Mouse (Mus musculus) liver, adult (tissue): ENCODE data around the gene Etv6.

Experiments
- GATA4 ChIP-seq: IDR thresholded peaks from 2 replicates; pipeline ENCODE4 v1.6.1; 2014; ENCODE audit warnings: mild to moderate bottlenecking, low read length; ENCODE audit not compliant: insufficient replicate concordance

Gene Etv6

DNA sequence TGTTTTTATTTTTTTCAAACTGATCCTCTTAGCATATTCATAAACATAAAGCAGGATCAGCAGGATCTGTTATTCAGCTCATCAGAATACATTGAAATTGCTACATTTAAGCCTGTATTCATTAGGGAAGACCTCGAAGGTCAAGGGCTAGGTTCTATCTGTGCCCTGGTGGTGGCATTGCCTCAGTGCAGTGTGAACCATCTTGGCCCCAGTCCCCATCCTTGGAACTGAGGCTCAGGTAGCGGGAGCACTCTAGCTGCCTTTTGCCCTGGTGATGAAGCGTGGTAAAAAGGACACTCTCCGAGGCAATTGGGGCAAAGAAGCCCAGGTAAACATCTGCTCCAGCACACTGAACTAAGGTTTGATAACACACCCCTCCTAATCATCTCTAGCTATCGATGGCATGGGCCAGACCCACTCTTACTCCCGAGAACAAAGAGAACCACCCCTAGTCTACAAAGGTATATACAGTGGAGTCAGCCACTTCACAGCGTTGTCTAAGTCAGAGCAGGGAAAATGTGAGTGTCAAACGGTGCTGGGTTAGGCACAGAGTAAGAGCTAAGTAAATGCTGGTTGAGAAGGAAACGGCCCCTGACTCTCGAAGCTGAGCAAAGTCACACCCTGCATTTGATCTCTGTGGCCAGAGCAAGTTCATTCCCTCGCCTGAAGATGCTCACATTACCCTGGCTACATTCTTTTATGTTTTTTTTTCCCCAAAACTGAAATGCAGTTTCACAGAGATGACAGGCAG lies 148.3 kb downstream of the Etv6 start:
- TF ChIP-seq GATA4: no peak

DNA sequence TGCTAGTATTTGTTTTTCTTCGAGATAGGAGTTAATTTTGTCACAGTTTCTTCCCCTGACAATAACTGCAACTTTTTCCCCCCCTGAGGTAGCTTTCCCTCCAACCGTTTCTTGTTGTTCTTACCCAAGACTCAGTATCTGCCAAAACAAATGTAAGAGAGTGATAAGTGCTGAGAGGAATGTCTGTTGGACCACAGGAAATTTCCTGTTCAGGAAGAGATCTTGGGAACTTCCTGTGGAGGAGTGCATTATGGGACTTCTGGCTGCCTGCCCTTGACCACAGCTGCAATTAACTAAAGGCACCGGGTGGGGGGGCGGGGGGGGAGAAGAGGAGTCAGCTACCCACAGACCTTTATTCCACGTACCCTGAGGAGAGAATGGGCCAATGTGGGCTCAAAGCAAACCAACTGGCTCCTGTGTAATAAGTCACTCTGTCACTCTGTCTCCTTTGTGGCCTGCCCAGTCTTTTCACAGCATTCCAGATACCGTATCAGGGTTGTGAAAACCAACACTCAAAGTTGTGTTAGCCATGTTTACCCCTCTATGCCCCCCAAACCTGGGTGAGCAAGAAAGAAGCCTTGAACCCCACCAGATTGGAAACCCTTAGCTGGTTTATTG lies 150.9 kb downstream of the Etv6 start:
- peak; percentile 53; the same call in 1 of the 2 replicates for TF ChIP-seq GATA4

DNA sequence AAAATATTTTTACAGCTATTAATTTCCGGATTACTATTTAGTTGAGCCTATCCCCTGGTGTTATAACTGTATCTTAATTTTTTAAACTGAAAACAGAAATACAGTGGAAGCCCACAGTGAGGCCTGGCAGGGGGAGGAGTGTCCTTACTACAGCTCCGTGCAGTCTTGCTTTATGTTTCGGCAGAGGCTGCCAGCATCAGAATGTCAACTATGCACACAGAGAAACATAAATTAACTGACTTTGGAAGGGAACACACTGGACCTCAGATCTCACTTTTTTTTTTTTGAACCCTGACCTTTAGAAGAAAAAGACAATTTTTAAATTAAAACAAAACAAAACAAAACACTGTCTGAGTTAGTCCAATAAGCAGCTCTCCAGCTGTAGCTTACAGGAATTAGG lies 153.2 kb downstream of the Etv6 start:
- no peak for TF ChIP-seq GATA4

DNA sequence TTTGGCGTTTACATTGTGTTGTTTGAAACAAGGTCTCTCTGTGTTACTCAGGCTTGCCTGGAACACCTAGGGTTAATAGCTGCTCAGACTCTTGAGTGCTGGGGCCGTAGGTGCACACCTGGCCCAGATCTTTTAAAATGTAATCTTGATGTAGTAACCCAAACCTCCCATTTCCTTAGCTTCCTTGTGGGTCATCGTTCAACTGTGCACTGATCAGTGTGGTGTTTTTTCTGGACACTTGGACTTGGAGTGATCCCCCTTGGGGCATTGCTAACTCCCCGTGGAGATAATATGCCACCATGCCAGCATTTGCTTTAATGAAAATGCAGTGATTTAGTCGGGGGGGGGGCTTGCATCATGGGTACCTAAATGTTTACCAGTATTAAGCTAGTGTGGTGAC lies 153.7 kb downstream of the Etv6 start:
- no peak for TF ChIP-seq GATA4

DNA sequence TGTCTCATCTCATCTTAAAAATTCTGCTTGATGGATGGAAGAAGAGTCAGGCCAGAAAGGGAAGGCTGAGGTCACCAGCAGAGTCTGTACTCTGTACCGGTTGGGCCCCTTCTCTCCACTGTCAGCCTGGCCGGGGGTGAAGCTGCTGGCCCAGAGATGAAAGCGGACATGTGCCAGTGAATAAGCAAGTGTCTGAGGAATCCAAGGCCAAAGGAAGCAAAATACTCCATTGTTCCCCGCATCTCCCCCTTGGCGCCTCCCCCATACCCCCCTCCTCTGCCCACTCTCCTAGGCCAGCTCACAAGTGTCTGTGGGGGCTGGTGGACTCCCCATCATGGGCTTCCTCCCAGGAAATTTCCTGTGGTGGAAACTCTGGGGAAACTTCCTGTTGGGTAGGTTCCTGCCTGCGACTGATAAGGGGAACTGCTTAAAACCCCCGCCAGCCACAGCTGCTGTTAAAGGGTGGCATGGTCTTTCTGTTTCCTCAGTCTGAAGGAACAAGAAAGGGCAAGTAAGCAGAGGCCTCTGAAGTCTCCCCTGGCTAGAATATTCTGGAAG lies 154.2 kb downstream of the Etv6 start:
- TF ChIP-seq GATA4: peak; percentile 72; the same call in 1 of the 2 replicates

DNA sequence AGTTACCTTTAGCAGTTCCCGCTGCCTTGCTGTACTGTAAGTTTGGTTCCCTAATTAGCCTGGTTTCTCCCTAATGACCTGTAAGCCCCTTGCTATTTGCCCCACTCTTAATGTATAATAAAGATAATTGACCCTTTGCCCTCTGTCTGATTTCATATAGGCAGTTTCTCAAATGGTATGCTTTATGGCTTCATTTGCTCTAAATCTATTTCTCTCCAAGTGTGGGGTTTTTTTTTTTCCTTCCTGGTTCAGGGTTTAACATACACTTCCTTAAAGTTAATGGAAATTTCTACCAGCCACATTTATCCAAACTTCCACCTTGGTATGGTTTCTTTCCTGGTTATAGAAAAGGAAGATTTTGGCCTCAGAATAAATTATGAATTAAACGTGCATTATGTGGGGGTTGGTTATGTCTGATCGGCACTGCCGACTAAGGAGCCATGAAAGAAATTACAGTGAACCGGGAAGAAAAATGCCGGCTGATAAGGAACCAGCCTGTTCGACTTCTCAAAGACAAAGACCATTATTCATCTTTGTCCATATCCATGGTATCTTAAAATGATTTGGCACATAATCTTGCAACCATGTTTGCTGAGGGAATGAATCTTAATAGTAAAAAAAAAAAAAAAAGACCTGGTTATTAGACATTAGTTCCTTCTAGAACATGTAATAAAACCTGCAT lies 155.2 kb downstream of the Etv6 start:
- no peak for TF ChIP-seq GATA4

DNA sequence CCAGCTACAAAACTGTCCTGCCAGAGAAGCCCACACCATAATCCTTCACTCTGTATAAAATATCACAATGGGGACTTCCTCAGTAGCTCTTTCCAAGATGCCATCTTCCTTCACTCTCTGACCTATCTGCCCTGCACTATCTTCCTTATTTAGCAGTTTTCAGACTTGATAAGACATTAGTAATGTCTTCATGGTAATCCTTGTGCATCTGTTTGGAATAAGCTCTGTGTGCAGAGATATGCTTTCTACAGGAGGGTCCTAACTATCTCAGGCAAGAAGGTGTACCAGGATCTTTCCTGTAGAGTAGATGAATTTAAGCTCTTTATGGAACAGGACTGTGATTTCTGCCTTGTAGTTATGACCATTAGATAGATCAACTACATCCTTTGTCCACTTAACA lies 157.2 kb downstream of the Etv6 start:
- TF ChIP-seq GATA4: no peak

DNA sequence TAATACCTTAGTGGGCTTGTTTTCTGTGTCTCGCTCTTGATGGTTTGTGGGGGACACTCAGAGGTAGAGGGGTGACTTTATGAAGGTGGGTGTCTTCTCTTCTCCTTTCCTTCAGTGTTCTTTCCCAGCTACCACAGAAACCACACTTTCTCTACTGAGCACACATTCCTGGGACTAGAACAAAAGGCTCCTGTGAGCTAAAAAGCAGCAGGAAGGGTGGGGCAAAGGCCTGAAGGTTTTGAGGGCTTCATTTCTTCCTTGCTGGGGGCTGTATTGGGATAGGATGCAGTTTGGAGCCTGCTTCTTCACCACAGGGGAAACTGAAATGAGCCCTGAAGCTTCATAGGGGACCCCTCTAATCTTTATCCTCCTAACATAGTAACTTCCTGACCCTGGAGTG lies 164.4 kb downstream of the Etv6 start:
- no peak for TF ChIP-seq GATA4

DNA sequence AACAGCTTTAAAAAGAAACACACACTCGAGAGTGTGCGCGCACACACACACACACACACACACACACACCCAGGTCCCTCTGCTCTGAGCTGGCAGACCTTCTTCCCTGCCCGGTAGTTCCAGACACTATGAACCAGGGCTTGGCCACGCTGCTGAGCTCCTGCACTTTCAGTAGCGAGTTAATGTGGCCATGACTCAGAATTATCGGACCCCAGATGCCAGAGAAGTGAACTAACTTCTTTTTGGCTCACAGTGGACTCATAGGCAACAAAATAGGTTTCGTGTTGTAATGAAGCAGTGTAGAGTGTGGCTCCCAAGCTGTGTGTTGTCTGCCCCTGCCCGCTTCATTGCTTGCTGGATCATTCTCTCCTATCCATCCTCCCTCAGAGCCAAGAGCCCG lies 165.1 kb downstream of the Etv6 start:
- TF ChIP-seq GATA4: no peak

DNA sequence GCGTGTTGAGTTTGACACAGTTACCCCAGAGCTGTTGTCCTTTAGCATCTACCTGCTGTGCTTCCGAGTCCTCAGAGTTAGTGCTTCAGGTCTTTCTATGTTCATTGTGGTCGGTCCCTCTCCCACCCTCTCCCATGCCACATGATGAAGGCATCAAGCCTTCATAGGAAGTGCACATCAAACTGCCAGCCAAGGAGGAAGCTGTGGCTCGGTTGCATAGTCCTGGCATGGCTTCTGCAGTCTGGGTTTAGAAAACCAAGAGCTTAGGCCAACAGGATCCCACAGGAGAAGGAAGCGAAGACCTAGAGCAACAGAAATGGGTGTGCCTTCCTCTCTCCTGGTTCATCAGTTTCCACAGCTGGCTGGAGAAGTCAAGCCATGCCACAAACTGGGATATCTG lies 166.7 kb downstream of the Etv6 start:
- TF ChIP-seq GATA4: no peak

DNA sequence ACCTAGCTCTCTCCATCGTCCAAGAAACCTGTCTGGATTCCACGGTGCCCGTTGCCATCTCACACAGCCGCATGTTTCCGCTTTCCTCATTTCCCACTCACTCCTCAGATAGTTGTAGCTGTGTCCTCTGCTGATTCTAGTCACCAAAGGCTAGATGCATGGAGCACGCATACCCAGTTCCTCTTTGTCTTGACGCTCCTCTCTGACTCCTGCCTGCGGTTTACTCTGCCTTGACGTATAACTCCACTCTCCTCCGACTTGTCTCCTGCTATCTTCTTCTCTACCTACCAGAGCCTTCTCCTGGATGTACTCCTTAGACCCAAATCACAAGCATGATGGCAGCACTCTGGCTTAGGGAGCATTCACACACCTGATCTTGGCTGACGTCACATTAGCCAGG lies 169.7 kb downstream of the Etv6 start:
- TF ChIP-seq GATA4: no peak

DNA sequence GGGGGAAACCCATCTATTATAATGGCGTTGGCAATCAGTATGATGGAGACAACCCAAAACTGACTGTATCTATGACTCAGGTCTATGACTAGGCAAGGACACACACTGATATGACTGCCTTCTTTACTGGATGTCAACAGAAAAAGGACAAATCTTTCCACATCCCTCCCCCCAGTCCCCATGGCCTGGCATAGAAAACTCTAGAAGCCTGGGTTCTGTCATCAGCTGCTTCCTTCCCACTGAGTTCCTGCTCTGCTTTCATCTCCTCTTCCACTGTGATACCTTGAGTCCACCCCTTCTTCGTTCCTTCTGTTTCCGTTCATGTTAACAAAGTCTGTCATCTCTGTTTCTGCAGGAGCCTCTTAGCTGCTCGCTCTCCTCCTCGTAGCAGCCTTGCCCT lies 170.2 kb downstream of the Etv6 start:
- TF ChIP-seq GATA4: no peak

DNA sequence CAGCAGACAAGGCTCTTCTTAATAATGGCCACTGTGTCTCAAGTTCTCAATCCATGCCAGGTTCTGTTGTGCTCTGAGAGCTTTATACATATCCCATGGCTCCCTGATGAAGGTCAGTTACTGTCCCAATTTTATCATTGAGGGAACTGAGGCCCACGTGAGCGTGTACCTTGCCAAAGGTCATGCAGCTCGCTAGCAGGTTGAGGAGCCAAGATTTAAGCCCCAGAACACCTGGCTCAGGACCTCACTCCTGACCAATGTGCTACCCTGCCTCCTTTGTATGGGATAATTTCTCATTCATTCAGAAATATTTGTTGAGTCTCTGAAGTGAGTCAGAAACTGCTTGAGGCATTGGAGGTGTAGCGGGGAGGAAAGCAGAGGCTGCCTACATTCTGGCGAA lies 170.8 kb downstream of the Etv6 start:
- TF ChIP-seq GATA4: no peak

DNA sequence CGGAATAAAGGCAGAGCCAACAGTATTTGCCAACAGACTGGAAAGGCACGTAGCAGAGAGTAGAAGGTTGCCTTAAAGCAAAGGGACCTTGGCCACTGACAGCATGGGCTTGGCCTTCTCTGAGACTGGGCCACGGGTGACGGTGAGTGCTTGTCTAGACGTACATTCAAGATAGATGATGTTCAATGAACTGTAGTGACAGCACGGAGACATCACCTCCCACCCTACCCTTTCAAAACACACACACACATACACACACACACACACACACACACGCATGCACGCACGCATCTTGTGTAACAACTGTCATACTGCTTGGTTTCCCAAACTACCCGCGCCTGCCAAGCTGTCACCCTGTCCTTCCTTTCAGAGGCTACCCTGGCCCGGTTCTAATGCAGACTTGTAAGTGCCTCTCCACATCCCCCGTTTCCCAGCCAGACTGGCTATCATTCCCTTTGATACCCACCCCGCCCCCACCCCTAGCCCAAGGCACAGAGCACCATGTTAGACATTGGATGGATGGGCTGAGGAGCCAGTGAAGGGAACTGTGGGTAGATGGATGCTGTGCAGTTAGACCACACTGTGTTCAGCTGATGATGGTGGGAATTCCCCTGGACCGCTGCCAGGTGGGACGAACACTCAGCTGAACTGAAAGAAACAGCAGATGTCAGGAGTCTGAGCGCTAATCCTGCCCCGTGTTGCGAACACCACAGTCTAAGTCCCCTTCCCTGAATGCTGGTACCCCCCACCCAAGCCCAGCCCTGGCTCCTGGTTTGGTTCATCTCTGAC lies 172.1 kb downstream of the Etv6 start:
- no peak for TF ChIP-seq GATA4
